ENCODE assay signal across 8 mouse cellular contexts in the genomic region with DNA sequence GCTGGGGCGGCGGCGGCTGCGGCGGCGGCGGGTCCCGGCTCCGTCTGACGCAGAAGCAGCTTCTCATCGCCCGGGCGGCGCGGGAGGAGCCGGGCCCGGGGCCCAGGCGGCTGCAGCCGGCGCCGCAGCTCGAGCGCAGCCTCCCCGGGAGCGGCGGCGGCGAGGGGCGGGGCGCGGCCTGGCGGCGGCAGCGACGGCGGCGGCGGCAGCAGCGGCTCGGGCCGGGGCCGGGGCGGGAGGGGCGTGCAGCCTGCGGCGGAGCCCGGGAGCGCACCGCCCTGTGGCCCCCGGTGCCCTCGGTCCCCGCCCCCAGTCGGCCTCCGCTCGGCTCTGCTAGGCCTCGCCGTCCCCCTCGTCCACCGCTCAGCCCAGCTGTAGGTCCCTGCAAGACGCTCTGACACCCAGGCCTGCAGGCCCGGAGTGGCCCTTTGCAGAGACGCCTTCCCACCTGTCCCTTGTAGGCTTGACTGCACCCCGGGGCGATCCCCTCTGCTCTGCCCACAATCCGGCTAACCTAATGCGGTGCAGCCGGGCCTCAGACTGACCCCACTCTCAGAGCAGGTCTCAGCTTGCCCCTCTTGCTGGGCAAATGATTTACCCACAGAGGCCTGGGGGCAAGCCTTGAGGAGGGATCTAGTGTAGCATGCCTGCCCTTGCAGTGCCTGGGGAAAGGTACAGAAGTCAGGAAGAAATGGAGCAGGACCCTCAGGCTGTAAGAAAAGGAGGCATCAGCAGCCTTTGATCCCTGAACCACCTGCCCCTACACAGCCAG. TPM values are rescaled to one million over a fixed set of nuclear protein-coding genes. Genes with fewer than 3 reads are reported as not detected.
A peak's percentile ranks its signal among the peaks of the same experiment; 100 is the strongest.
DNase-seq lines count a peak whose midpoint lies in the region; ATAC-seq and TF ChIP-seq lines count a peak whose summit lies in the region.

Mvb12b (minus strand) TSS at position 619 of the 772 bp plus-strand sequence.

- intact Hi-C loops in left cerebral cortex, adult 2 months (cut with DNase I): loop anchor here (1.0 kb wide), 1 partner anchor 66 kb away; no protein-coding TSS in a partner anchor

- TF ChIP-seq CTCF in left cerebral cortex, adult 2 months (IDR thresholded peaks at IDR 0.05): no peak

- no peaks in the 10 kb centered on the region; the same call in 1 of the 2 replicates for H3K36me3 ChIP-seq in hindbrain, embryonic 14.5 days (replicated peaks; ENCODE audit: control insufficient read depth, insufficient read depth)

- peak; percentile 49 for DNase-seq in adipocyte (ENCODE audit: low spot score)
- DNase-seq in cerebellum, postnatal 10 days: peak; percentile 80 to 81
- DNase-seq in frontal cortex, postnatal 36 days (ENCODE audit: low spot score in 2 of 2): peak; percentile 51 to 61
- peak; percentile 53 for DNase-seq in hindbrain, embryonic 14.5 days (ENCODE audit: low spot score)
- DNase-seq in left cerebral cortex, adult 2 months (ENCODE audit: extremely low spot score in 1 of 2, low spot score in 2 of 2): peak in 1 of 2 experiments; percentile 68
- DNase-seq in right cerebral cortex, adult 2 months (ENCODE audit: low spot score in 2 of 2): peak; percentile 42 to 58

- peak within 1 kb of the TSS; percentile 100 for H3K9ac ChIP-seq in hindbrain, embryonic 14.5 days

- H3K9me3 ChIP-seq in hindbrain, embryonic 14.5 days (ENCODE audit: control insufficient read depth, low read length): no peaks in the 10 kb centered on the region

- ATAC-seq in hindbrain, embryonic 14.5 days (ENCODE audit: low FRiP score): peak; percentile 79
- peak; percentile 59 for ATAC-seq in megakaryocyte, adult 5-6 weeks (ENCODE audit: poor library complexity, severe bottlenecking)
- ATAC-seq in activated CD4-positive, CD25-positive, alpha-beta regulatory T cell, adult 4 months: no peak

- WGBS in hindbrain, embryonic 14.5 days: 2% methylated on average over 44 of the region's 67 CpGs

- H3K4me2 ChIP-seq in hindbrain, embryonic 14.5 days (replicated peaks): peak within 1 kb of the TSS; percentile 99

- H3K4me3 ChIP-seq in hindbrain, embryonic 14.5 days (replicated peaks; ENCODE audit: low read length): peak within 1 kb of the TSS; percentile 82
- peak within 1 kb of the TSS; percentile 88 for H3K4me3 ChIP-seq in left cerebral cortex, adult 2 months

- H3K4me1 ChIP-seq in hindbrain, embryonic 14.5 days (replicated peaks; ENCODE audit: control insufficient read depth, insufficient read depth, low read length): peaks cover 40% of the 10 kb centered on the region

- peak within 1 kb of the TSS; percentile 99 for H3K27ac ChIP-seq in hindbrain, embryonic 14.5 days
- H3K27ac ChIP-seq in left cerebral cortex, adult 2 months: peak within 1 kb of the TSS; percentile 95

- H3K27me3 ChIP-seq in hindbrain, embryonic 14.5 days (ENCODE audit: control insufficient read depth, insufficient read depth, low read length): no peaks in the 10 kb centered on the region

RNA-seq across cellular contexts. Expression of gene Mvb12b, which starts in this region (rescaled TPM):
- polyA plus RNA-seq in hindbrain, embryonic 14.5 days (2014; fragmentation: Nextera tagmentation; extraction: Ambion mirVana): 48.0 and 54.9 TPM in 2 replicates
- total RNA-seq in left cerebral cortex, adult 2 months (2021): 10 to 100 TPM; 74.6 to 78.4 TPM
- total RNA-seq in megakaryocyte, adult 5-6 weeks (2015): 22.2 and 23.9 TPM in 2 replicates
- total RNA-seq in megakaryocyte, adult 5-6 weeks (2017): 9.5 and 10.1 TPM in 2 replicates
- 1 to 10 TPM; 1.4 to 2.3 TPM for polyA plus RNA-seq in activated CD4-positive, CD25-positive, alpha-beta regulatory T cell, adult 4 months (2017; shearing (Covaris generic))

Comparison
In these comparisons a context has a peak if more than half of its experiments do, and no peak if none do; other contexts are left out.
1. RNA of gene Mvb12b (polyA plus RNA-seq): 48.0 to 54.9 TPM in hindbrain, embryonic 14.5 days; 1.4 to 2.3 TPM in activated CD4-positive, CD25-positive, alpha-beta regulatory T cell, adult 4 months; every median in the first group is over 10 times any median in the second.